Mouse (Mus musculus) bone marrow macrophage, adult 2 months (primary cell): Measurements from ENCODE around the gene Crybb1.

ENCODE experiments used
- CTCF ChIP-seq: IDR thresholded peaks from 2 replicates; pipeline ENCODE4 v1.5.1; 2012; ENCODE audit warnings: low read depth, mild to moderate bottlenecking, low read length, moderate library complexity
- POLR2A ChIP-seq: IDR thresholded peaks from 2 replicates; pipeline ENCODE4 v1.6.1; 2012; ENCODE audit warnings: mild to moderate bottlenecking, low read depth, low read length, borderline replicate concordance

DNA sequence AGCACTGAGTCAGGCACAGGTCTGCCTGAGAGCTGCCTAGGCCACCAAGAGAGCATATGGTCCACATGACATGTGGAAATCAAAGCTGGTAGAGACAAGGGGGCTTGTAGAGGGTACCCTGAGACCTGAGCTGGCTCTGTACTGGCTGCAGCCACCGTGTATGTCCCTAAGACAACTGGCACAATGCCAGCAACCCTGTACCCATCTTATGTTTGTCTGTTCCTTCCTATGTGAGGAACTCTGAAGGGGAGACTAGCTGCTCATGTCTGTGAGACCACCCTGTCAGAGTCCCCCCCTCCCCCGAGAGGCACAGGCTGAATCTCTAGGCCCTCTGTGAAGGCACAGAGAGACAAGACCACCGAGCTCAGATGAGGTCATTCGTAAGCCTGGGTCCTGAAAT is 36.9 kb upstream of the Crybb1 start:
- TF ChIP-seq CTCF (no peak), POLR2A (no peak)
